Mouse (Mus musculus) CH12.LX (cell line): ENCODE results near the gene Lrrk2.

ENCODE experiments used
- CTCF ChIP-seq, 2 experiments: IDR thresholded peaks in 1 of 2; conservative IDR thresholded peaks in 1 of 2; 2 replicates each; pipeline ENCODE4 v1.5.1; 2011 to 2012; ENCODE audit warnings: low read depth in 2 of 2, low read length in 2 of 2, improper control_type of control experiment in 1 of 2, inconsistent platforms in 1 of 2, mild to moderate bottlenecking in 1 of 2, moderate library complexity in 1 of 2
- E2F4 ChIP-seq: IDR thresholded peaks from 2 replicates; pipeline ENCODE4 v1.6.1; 2011; ENCODE audit warnings: low read depth, low read length, improper control_type of control experiment; ENCODE audit not compliant: insufficient replicate concordance
- EP300 ChIP-seq: IDR thresholded peaks from 2 replicates; pipeline ENCODE4 v1.6.1; 2011; ENCODE audit warnings: low read length, improper control_type of control experiment
- MXI1 ChIP-seq: IDR thresholded peaks from 2 replicates; pipeline ENCODE4 v1.6.1; 2011; ENCODE audit warnings: mild to moderate bottlenecking, low read depth, low read length, improper control_type of control experiment
- POLR2A ChIP-seq: IDR thresholded peaks from 2 replicates; pipeline ENCODE4 v1.6.1; 2011; ENCODE audit warnings: low read depth, mild to moderate bottlenecking, improper control_type of control experiment, low read length
- RAD21 ChIP-seq: IDR thresholded peaks from 2 replicates; pipeline ENCODE4 v1.6.1; 2011; ENCODE audit warnings: low read depth, mild to moderate bottlenecking, low read length, improper control_type of control experiment, moderate library complexity
- RCOR1 ChIP-seq: conservative IDR thresholded peaks from 2 replicates; pipeline ENCODE4 v1.6.1; 2012; ENCODE audit warnings: low read depth, mild to moderate bottlenecking, inconsistent platforms, low read length, improper control_type of control experiment
- TCF12 ChIP-seq: IDR thresholded peaks from 2 replicates; pipeline ENCODE4 v1.6.1; 2014; ENCODE audit warnings: low read depth, mild to moderate bottlenecking, inconsistent platforms, low read length, improper control_type of control experiment

DNA sequence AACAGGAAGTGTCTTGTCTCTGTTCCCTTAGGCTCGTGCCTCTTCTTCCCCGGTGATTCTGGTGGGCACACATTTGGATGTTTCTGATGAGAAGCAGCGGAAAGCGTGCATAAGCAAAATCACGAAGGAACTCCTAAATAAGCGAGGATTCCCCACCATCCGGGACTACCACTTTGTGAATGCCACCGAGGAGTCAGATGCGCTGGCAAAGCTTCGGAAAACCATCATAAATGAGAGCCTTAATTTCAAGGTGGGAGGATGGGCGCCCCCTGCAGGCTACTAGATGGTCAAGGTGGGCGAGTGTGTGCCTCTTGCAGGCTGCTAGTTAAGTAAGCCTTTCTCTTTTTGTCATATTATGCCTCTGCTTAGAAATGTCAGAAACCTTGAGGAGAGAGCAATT is 79.1 kb downstream of the Lrrk2 start:
- TF ChIP-seq CTCF (conservative IDR thresholded peaks at IDR 0.05 in 1 of 2, IDR thresholded peaks at IDR 0.05 in 1 of 2; ENCODE audit: low read depth in 2 of 2, low read length in 2 of 2), result no peak
- no peak for TF ChIP-seq POLR2A
- no peak for TF ChIP-seq RCOR1
- TF ChIP-seq EP300, result no peak
- no peak for TF ChIP-seq RAD21
- TF ChIP-seq MXI1, result no peak
- TF ChIP-seq TCF12, result no peak
- TF ChIP-seq E2F4, result no peak
